Mouse (Mus musculus) C2C12 (cell line): ENCODE results near the gene Rbm4b.

Source experiments
- CEBPB ChIP-seq: IDR thresholded peaks from one replicate; pipeline ENCODE4 v1.6.1; 2011; ENCODE audit warnings: low read depth, mild to moderate bottlenecking, control low read depth, moderate library complexity
- CTCF ChIP-seq: IDR thresholded peaks from one replicate; pipeline ENCODE4 v1.5.1; 2011; ENCODE audit not compliant: control insufficient read depth, insufficient read depth, insufficient read length
- FOSL1 ChIP-seq: IDR thresholded peaks from one replicate; pipeline ENCODE4 v1.8.0; 2011; ENCODE audit warnings: mild to moderate bottlenecking, low read length; ENCODE audit not compliant: poor library complexity, insufficient read depth, severe bottlenecking
- MYOD1 ChIP-seq: IDR thresholded peaks from one replicate; pipeline ENCODE4 v1.6.1; 2011; ENCODE audit warnings: low read depth; ENCODE audit not compliant: control insufficient read depth, insufficient read length
- MYOG ChIP-seq: IDR thresholded peaks from one replicate; pipeline ENCODE4 v1.6.1; 2011; ENCODE audit not compliant: control insufficient read depth, insufficient read length; ENCODE audit errors: extremely low read depth
- USF1 ChIP-seq: IDR thresholded peaks from one replicate; pipeline ENCODE4 v1.6.1; 2011; ENCODE audit warnings: low read depth, mild to moderate bottlenecking, control low read depth, moderate library complexity

GRCm38 (mm10) chr19:4729186-4729585 lies 27.1 kb upstream of the Rbm4b start:
- TF ChIP-seq CTCF (no peak), USF1 (no peak), CEBPB (no peak), FOSL1 (no peak), MYOG (no peak), MYOD1 (no peak)
